Mouse (Mus musculus) cerebellum, adult 2 months (tissue): ENCODE results near the gene Fank1. TPM values are rescaled to one million over a fixed set of nuclear protein-coding genes. Genes with fewer than 3 reads are reported as not detected.

Experiments
- DNase-seq, 2 experiments: peaks; one replicate each; pipeline ENCODE4 v3.0.0; 2021
- H3K27ac ChIP-seq: fragments of 200-500 bp; 2 replicates; pipeline ENCODE4 v1.5.1; 2012; ENCODE audit warnings: low read length, control low read depth, inconsistent platforms; ENCODE audit not compliant: insufficient read depth
- H3K27me3 ChIP-seq: fragments of 200-500 bp; 2 replicates; pipeline ENCODE4 v1.6.1; 2012; ENCODE audit warnings: inconsistent platforms, mild to moderate bottlenecking, low read length, moderate library complexity; ENCODE audit not compliant: control insufficient read depth, insufficient read depth
- H3K4me1 ChIP-seq: fragments of 200-500 bp; 2 replicates; pipeline ENCODE4 v1.6.1; 2011; ENCODE audit warnings: low read length; ENCODE audit not compliant: control insufficient read depth, insufficient read depth
- H3K4me3 ChIP-seq: fragments of 200-500 bp; replicated peaks from 2 replicates; pipeline ENCODE3; 2011; ENCODE audit warnings: mild to moderate bottlenecking, low read depth, low read length, control low read depth; ENCODE audit not compliant: insufficient read depth
- CTCF ChIP-seq: fragments of 200-500 bp; IDR thresholded peaks from 2 replicates; pipeline ENCODE4 v1.5.1; 2011; ENCODE audit warnings: low read depth, mild to moderate bottlenecking, control low read depth, low read length, moderate library complexity, borderline replicate concordance; ENCODE audit not compliant: insufficient read depth
- POLR2A ChIP-seq: fragments of 200-500 bp; IDR thresholded peaks from 2 replicates; pipeline ENCODE4 v1.6.1; 2011; ENCODE audit warnings: low read length, control low read depth, borderline replicate concordance; ENCODE audit not compliant: insufficient read depth
- WGBS: fragments of 180-500 bp; shearing (Covaris S2); methylation state at CpG from one replicate; pipeline ENCODE4 v1.1.7; 2018; 5-methylcytosine and 5-hydroxymethylcytosine counted together
- polyA plus RNA-seq: library from polyadenylated mRNA; depleted of rRNA; stranded (reverse); fragments of >200 nt; gene quantifications from 2 replicates; pipeline ENCODE4 v1.2.3, GENCODE M21; 2012

The Fank1 gene
- polyA plus RNA-seq, 1 experiment = 1.5 TPM

- no peak overlapping the region for H3K27ac ChIP-seq
- peaks cover 15% of the 10 kb centered on the region for H3K4me1 ChIP-seq
- WGBS = 38% methylated on average over 4 of the region's 4 CpGs
- H3K4me3 ChIP-seq = no peak overlapping the region
- H3K27me3 ChIP-seq = no peaks in the 10 kb centered on the region
- TF ChIP-seq CTCF (no peak), POLR2A (no peak)
- no peak for DNase-seq
Measured at GRCm38 (mm10) chr7:133743611-133744010, 33.0 kb upstream of the Fank1 start.

DNA sequence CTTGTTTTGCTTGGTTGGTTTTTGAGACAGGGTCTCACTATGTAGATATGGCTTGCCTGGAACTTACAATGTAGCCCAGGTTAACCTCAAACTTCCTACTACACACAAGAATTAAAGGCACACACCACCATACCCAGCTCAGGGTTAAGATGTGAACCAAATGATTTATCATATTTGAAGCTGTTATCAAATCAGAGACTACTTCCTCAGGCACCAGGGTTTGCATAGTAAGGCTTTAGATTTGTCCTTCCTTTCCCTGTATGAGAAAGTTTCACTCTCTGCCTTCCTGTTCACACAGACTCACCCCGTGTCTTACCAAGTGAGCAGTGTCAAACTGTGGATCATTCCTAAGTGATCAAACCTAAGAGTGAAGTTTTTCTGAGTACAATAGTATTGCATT, 32.5 kb upstream of the Fank1 start:
- H3K4me3 ChIP-seq = no peak overlapping the region
- TF ChIP-seq CTCF = no peak
- no peak for TF ChIP-seq POLR2A
- WGBS = 87% methylated on average over 1 of the region's 1 CpGs
- DNase-seq = no peak
- no peaks in the 10 kb centered on the region for H3K27me3 ChIP-seq
- peaks cover 19% of the 10 kb centered on the region for H3K4me1 ChIP-seq
- no peak overlapping the region for H3K27ac ChIP-seq

DNA sequence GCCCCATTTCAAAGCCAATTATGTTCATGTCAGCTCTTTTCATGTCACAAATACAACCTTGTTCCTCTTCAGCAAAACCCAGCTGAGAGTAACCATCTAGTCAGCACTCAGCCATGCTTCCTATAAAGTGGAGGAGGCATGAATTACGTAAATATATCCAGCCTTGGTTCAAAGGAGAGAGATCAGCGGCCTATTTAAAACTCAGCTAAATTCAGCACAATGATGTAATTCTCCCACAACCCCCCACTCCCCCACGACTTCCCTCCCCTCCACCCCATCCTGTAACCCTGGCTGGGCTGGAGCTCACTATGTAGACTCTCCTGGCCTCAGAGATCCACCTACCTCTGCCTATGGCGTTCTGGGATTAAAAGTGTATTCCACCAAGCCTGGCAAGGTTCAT, 32.0 kb upstream of the Fank1 start:
- Histone ChIP-seq H3K27me3 (no peaks in the 10 kb centered on the region), H3K4me3 (no peak overlapping the region), H3K4me1 (peaks cover 19% of the 10 kb centered on the region), H3K27ac (no peak overlapping the region)
- DNase-seq = no peak
- WGBS = 15% methylated on average over 4 of the region's 4 CpGs
- TF ChIP-seq CTCF (no peak), POLR2A (no peak)

- Histone ChIP-seq H3K4me3 (no peak overlapping the region), H3K27ac (no peak overlapping the region), H3K27me3 (no peaks in the 10 kb centered on the region), H3K4me1 (peaks cover 19% of the 10 kb centered on the region)
- 75% methylated on average over 8 of the region's 8 CpGs for WGBS
- TF ChIP-seq CTCF (no peak), POLR2A (no peak)
- no peak for DNase-seq
Measured at GRCm38 (mm10) chr7:133747372-133747771, 29.3 kb upstream of the Fank1 start.

DNA sequence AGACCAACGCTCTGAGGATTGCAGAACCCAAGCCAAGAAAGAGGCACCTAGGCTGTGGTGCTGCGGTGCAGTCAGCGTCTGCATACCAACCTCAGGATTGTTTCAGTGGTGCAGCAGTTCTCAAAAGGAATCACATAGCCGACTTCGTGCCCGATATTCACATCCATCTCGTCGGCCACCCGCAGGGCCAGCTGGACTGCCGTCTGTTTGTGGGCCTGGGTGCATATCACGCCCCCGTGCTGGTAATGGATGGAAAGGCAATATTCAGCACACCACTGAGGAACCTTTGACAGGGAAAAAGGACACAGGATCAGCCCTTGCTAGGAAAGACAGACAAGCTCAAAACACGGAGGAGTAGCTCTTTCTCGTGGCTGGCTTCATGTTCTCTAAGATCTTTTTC, 27.9 kb upstream of the Fank1 start:
- Histone ChIP-seq H3K27ac (no peak overlapping the region), H3K4me1 (peaks cover 17% of the 10 kb centered on the region), H3K27me3 (no peaks in the 10 kb centered on the region), H3K4me3 (no peak overlapping the region)
- peak; percentile 49 to 59 for DNase-seq
- no peak for TF ChIP-seq POLR2A
- TF ChIP-seq CTCF = no peak
- WGBS = 15% methylated on average over 14 of the region's 14 CpGs

GRCm38 (mm10) chr7:133750666-133751065, 26.0 kb upstream of the Fank1 start:
- H3K27ac ChIP-seq = no peak overlapping the region
- WGBS = 81% methylated on average over 5 of the region's 5 CpGs
- DNase-seq = no peak
- TF ChIP-seq POLR2A (no peak), CTCF (no peak)
- peaks cover 9% of the 10 kb centered on the region for H3K4me1 ChIP-seq
- H3K27me3 ChIP-seq = no peaks in the 10 kb centered on the region
- H3K4me3 ChIP-seq = no peak overlapping the region

DNA sequence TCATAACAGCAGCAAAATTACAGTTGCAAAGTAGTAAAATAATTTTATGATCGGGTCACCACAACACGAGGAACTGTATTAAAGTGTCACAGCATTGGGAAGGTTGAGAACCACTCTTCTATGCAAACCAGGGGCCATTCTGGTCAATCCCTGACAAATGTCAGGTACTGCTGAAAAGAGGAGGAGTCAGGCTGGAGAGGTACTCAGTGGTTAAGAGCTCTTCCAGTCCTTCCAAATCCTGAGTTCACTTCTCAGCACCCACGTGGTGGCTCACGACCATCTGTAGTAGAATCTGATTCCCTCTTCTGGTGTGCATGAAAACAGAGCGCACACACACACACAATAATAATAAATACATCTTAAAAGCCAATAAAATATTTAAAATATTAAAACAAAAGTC, 25.5 kb upstream of the Fank1 start:
- no peak for DNase-seq
- no peaks in the 10 kb centered on the region for H3K27me3 ChIP-seq
- no peak overlapping the region for H3K4me3 ChIP-seq
- no peak overlapping the region for H3K27ac ChIP-seq
- H3K4me1 ChIP-seq = peaks cover 9% of the 10 kb centered on the region
- 76% methylated on average over 5 of the region's 5 CpGs for WGBS
- TF ChIP-seq CTCF = no peak
- TF ChIP-seq POLR2A = no peak

DNA sequence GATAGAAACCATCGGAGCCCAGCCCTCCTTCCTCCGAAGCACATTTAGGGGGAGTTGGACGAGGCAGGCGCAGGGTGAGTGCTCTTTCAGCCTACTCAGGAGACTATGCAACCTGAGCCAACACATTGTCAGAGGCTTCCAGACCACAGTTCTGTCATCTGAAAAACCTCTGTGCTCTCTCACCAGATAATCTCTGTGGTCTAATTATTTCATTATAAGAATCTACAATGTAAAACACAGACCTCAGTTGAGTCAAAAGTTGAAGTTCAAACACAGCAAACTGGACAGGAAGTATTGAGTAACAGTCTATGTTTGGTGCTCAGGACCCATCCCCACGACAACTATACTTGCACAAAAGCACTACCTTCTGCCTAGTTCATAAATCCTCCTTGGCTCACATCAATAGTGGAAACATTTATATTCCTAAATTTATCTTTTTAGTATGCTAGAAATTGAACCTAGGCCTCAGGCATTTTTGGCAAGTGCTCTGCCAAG, 18.7 kb upstream of the Fank1 start:
- no peaks in the 10 kb centered on the region for H3K4me1 ChIP-seq
- no peak overlapping the region for H3K4me3 ChIP-seq
- TF ChIP-seq CTCF (no peak), POLR2A (no peak)
- H3K27me3 ChIP-seq = no peaks in the 10 kb centered on the region
- no peak overlapping the region for H3K27ac ChIP-seq
- WGBS = 57% methylated on average over 5 of the region's 5 CpGs
- DNase-seq = no peak
